Mouse (Mus musculus) liver, embryonic 14.5 days (tissue): Measurements from ENCODE around the gene Nr1h2. TPM values are rescaled to one million over a fixed set of nuclear protein-coding genes. Genes with fewer than 3 reads are reported as not detected.

Source experiments
- ATAC-seq: fragments of 200-750 bp; cut with Nextera tagmentation; 2 replicates; pipeline ENCODE4 v1.8.0; 2017; ENCODE audit warnings: moderate number of reproducible peaks, mild to moderate bottlenecking, moderate library complexity; ENCODE audit not compliant: insufficient read depth
- DNase-seq, 3 experiments: peaks; one replicate each; pipeline ENCODE4 v3.0.0-alpha.2; 2012 to 2013; ENCODE audit warnings: low read depth in 3 of 3, low spot score in 3 of 3
- H3K27ac ChIP-seq: fragments of 300-500 bp; sonication (generic); 2 replicates; pipeline ENCODE4 v1.5.1; 2014; ENCODE audit warnings: moderate library complexity, mild to moderate bottlenecking, control low read depth, inconsistent platforms
- H3K27me3 ChIP-seq: fragments of 300-500 bp; sonication (generic); 2 replicates; pipeline ENCODE4 v1.6.1; 2014; ENCODE audit warnings: mild to moderate bottlenecking, low read length, moderate library complexity; ENCODE audit not compliant: control insufficient read depth, insufficient read depth
- H3K36me3 ChIP-seq: fragments of 300-500 bp; sonication (generic); replicated peaks from 2 replicates; pipeline ENCODE4 v1.6.1; 2014; ENCODE audit warnings: low read depth; ENCODE audit not compliant: control insufficient read depth, insufficient read depth
- H3K4me1 ChIP-seq, 2 experiments: fragments of 200-500 bp in 1 of 2; fragments of 300-500 bp in 1 of 2; sonication (generic) in 1 of 2; replicated peaks; 2 replicates each; pipeline ENCODE4 v1.6.1; 2012 to 2014; ENCODE audit warnings: antibody characterized with exemption in 1 of 2, inconsistent platforms in 1 of 2, low read length in 1 of 2; ENCODE audit not compliant: control insufficient read depth in 2 of 2, insufficient read depth in 2 of 2
- H3K4me2 ChIP-seq: fragments of 300-500 bp; sonication (generic); 2 replicates; pipeline ENCODE4 v1.6.1; 2014; ENCODE audit warnings: low read depth, mild to moderate bottlenecking, control low read depth, moderate library complexity
- H3K4me3 ChIP-seq, 2 experiments: fragments of 200-500 bp in 1 of 2; fragments of 300-500 bp in 1 of 2; sonication (generic) in 1 of 2; 2 replicates each; pipeline ENCODE4 v1.5.1; 2012 to 2014; ENCODE audit warnings: low read depth in 2 of 2, low read length in 2 of 2, mild to moderate bottlenecking in 2 of 2, control low read depth in 1 of 2, inconsistent platforms in 1 of 2, moderate library complexity in 1 of 2; ENCODE audit not compliant: insufficient read depth in 1 of 2
- H3K9ac ChIP-seq: fragments of 300-500 bp; sonication (generic); replicated peaks from 2 replicates; pipeline ENCODE4 v1.6.1; 2014; ENCODE audit warnings: mild to moderate bottlenecking, control low read depth, moderate library complexity
- H3K9me3 ChIP-seq: fragments of 300-500 bp; sonication (generic); 2 replicates; pipeline ENCODE4 v1.6.1; 2016; ENCODE audit warnings: low read length, mixed read lengths; ENCODE audit not compliant: control insufficient read depth
- CTCF ChIP-seq: IDR thresholded peaks from 2 replicates; pipeline ENCODE4 v1.5.1; 2016; ENCODE audit warnings: antibody characterized with exemption, low read depth, control low read depth
- EP300 ChIP-seq: IDR thresholded peaks from 2 replicates; pipeline ENCODE4 v1.6.1; 2016; ENCODE audit warnings: antibody characterized with exemption, low read depth
- WGBS: fragments of 180-500 bp; shearing (Covaris S2); extraction: QIAGEN DNeasy Blood & Tissue Kit; methylation state at CpG from one replicate; pipeline ENCODE4 v1.1.7; 2014; ENCODE audit not compliant: insufficient replicate concordance; 5-methylcytosine and 5-hydroxymethylcytosine counted together
- polyA plus RNA-seq, 2 experiments: library from polyadenylated mRNA; depleted of rRNA in 1 of 2; stranded (reverse) in 1 of 2; unstranded in 1 of 2; fragments of >200 nt; fragmentation: Nextera tagmentation in 1 of 2; extraction: Ambion mirVana in 1 of 2; gene quantifications; 2 replicates each; pipeline versions ENCODE4 v1.2.1 to v1.2.3; 2012 to 2014

Nr1h2 gene
- polyA plus RNA-seq, 2 experiments = 30.8 to 38.1 TPM

DNA sequence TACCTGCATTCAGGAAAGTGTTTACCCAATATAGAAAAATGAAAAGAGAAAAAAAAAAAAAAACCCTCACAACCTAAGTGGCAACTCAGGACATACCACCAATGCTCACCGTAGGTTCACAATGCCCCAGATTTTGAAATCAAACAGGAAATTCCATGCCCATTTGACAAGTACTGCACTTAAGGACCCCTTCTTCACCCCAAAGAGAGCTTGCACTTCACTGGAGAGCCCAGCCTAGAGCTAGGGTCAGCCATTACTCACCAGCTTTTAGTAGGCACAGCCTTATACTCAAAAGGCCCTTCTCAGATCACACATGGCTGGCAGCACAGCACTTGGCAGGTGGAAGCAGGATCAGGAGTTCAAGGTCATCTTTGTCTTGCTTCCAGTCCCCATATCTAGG lies 29.4 kb upstream of the Nr1h2 start:
- no peak overlapping the region for H3K9ac ChIP-seq
- no peak for ATAC-seq
- 48% methylated on average over 1 of the region's 1 CpGs for WGBS
- no peak overlapping the region for H3K4me3 ChIP-seq
- H3K36me3 ChIP-seq = no peaks in the 10 kb centered on the region
- H3K27ac ChIP-seq = no peak overlapping the region
- no peak for TF ChIP-seq CTCF
- TF ChIP-seq EP300 = no peak
- H3K4me1 ChIP-seq = no peaks in the 10 kb centered on the region
- peaks cover 32% of the 10 kb centered on the region for H3K27me3 ChIP-seq
- no peak overlapping the region for H3K4me2 ChIP-seq
- H3K9me3 ChIP-seq = no peaks in the 10 kb centered on the region
- no peak for DNase-seq

DNA sequence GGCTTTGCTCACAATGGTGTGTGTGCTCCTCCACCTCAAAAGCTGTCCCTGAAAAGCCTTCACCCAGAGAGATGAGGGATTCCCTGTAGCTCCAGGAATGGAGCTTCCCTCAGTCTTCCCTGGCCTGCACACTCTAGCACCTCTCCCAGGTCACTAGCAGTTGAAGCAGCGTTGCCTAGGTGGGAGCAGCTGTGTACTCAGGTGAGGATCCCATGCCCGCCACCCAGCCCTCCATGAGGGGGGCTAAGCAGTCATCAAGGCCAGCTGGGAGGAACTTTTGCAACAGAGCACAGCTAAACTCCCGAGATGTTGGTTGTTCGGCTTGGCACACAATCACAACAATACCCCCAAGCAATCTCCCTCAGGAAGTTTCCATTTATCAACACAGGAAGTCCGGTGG lies 29.0 kb upstream of the Nr1h2 start:
- no peak overlapping the region for H3K27ac ChIP-seq
- H3K36me3 ChIP-seq = no peaks in the 10 kb centered on the region
- DNase-seq (no peak), ATAC-seq (no peak)
- H3K4me2 ChIP-seq = no peak overlapping the region
- no peaks in the 10 kb centered on the region for H3K9me3 ChIP-seq
- H3K4me3 ChIP-seq = no peak overlapping the region
- no peak overlapping the region for H3K9ac ChIP-seq
- WGBS = 37% methylated on average over 5 of the region's 5 CpGs
- no peaks in the 10 kb centered on the region for H3K4me1 ChIP-seq
- H3K27me3 ChIP-seq = peaks cover 27% of the 10 kb centered on the region
- TF ChIP-seq CTCF (no peak), EP300 (no peak)

DNA sequence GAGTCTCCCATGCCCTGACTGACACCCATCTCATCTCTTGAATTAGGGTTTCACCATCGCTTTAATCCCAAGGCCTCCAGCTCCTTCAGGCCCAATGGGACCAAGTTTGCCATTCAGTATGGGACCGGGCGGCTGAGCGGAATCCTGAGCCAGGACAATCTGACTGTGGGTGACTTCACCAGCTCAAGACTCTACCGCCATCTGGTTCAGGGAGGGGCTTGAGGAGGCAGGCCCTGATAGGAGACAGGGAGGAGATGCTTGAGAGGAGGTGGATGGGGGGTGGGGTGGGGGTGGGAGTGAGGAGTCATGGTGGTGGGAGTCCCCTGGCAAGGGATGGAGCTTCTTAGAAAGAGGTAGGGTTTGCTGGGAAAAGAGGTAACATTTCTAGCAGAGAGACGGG lies 27.9 kb upstream of the Nr1h2 start:
- Histone ChIP-seq H3K27ac (no peak overlapping the region), H3K4me3 (no peak overlapping the region), H3K9me3 (no peaks in the 10 kb centered on the region), H3K36me3 (no peaks in the 10 kb centered on the region), H3K4me1 (no peaks in the 10 kb centered on the region), H3K9ac (no peak overlapping the region), H3K27me3 (peaks cover 16% of the 10 kb centered on the region), H3K4me2 (no peak overlapping the region)
- TF ChIP-seq CTCF (no peak), EP300 (no peak)
- DNase-seq (no peak), ATAC-seq (no peak)
- WGBS = 45% methylated on average over 6 of the region's 6 CpGs

DNA sequence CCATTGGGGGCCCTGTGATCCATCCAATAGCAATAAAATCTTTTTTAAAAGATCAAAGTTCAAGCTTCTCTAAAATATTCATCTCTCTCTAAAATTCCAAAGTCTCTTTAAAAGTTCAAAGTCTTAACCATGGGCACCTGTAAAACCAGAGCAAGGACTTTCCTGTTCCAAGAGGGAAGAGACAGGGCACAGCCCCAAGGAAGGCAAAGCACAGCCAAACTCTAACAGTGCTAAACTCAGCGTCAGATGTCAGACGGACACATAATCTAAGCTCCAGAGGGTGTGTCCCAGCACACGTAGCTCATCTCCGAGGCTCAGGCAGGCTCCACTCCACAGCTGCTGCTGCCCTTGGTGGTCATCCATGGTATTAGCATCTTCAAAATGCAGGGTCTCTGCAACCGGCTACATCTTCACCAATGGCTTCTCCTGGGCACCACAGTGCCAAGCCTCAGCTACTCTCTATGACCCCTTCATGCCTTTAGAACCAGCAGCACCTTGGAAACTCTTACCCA lies 22.6 kb upstream of the Nr1h2 start:
- 27% methylated on average over 5 of the region's 5 CpGs for WGBS
- TF ChIP-seq CTCF (no peak), EP300 (no peak)

DNA sequence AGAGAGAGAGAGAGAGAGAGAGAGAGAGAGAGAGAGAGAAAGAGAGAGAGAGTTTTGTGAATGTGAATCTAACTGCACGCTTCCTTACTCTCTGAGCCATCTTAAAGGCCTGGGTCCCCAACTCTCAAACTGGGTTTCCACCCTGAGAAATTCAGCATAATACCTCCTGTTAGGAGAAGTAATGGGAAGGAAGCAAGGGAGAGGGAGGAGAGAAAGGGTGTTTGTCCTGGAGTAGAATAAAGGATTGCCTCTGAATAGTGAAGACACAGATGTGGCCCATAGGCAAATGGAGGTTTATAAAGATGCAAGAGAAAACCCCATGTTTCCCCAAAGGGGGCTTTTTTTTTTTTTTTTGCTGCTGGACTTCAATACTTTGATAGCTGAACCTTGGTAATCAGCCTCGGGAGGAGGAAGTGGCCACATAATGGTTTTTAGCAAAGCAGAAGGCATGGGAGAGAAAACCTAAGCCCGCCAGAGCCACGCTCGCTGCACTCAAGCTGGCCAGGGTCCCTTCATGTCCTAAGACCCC lies 19.3 kb upstream of the Nr1h2 start:
- no peak overlapping the region for H3K27ac ChIP-seq
- H3K36me3 ChIP-seq = no peaks in the 10 kb centered on the region
- H3K9ac ChIP-seq = no peak overlapping the region
- 54% methylated on average over 5 of the region's 5 CpGs for WGBS
- 0 out of 2 replicates have a peak overlapping the region, but pooled peaks have one; percentile 3 for H3K4me2 ChIP-seq
- H3K27me3 ChIP-seq = no peaks in the 10 kb centered on the region
- no peak for DNase-seq
- no peak overlapping the region for H3K4me3 ChIP-seq
- TF ChIP-seq EP300 (no peak), CTCF (no peak)
- ATAC-seq = no peak
- H3K4me1 ChIP-seq = no peaks in the 10 kb centered on the region
- no peaks in the 10 kb centered on the region for H3K9me3 ChIP-seq

More for the DNA sequence above, 22.6 kb upstream of the Nr1h2 start:
- H3K9me3 ChIP-seq = no peaks in the 10 kb centered on the region
- no peak overlapping the region for H3K9ac ChIP-seq
- no peak overlapping the region for H3K4me3 ChIP-seq
- H3K4me2 ChIP-seq = no peak overlapping the region
- H3K27me3 ChIP-seq = no peaks in the 10 kb centered on the region
- ATAC-seq (no peak), DNase-seq (no peak)
- H3K36me3 ChIP-seq = no peaks in the 10 kb centered on the region
- no peaks in the 10 kb centered on the region for H3K4me1 ChIP-seq
- H3K27ac ChIP-seq = no peak overlapping the region
